Mouse (Mus musculus) C2C12 (cell line): Measurements from ENCODE around the gene Gsc2.

ENCODE experiments used
- CEBPB ChIP-seq: IDR thresholded peaks from one replicate; pipeline ENCODE4 v1.6.1; 2011; ENCODE audit warnings: low read depth, mild to moderate bottlenecking, control low read depth, moderate library complexity
- CTCF ChIP-seq: IDR thresholded peaks from one replicate; pipeline ENCODE4 v1.5.1; 2011; ENCODE audit not compliant: control insufficient read depth, insufficient read depth, insufficient read length
- FOSL1 ChIP-seq: IDR thresholded peaks from one replicate; pipeline ENCODE4 v1.8.0; 2011; ENCODE audit warnings: mild to moderate bottlenecking, low read length; ENCODE audit not compliant: poor library complexity, insufficient read depth, severe bottlenecking
- MAX ChIP-seq: IDR thresholded peaks from one replicate; pipeline ENCODE4 v1.6.1; 2011; ENCODE audit warnings: mild to moderate bottlenecking, control low read depth
- MYOG ChIP-seq: IDR thresholded peaks from one replicate; pipeline ENCODE4 v1.6.1; 2011; ENCODE audit not compliant: control insufficient read depth, insufficient read length; ENCODE audit errors: extremely low read depth

GRCm38 (mm10) chr16:17934445-17934910 is 19.6 kb upstream of the Gsc2 start:
- TF ChIP-seq CEBPB (no peak), CTCF (no peak), MAX (no peak), MYOG (no peak), FOSL1 (no peak)
